Mouse (Mus musculus) ovary, adult 10 weeks (tissue): ENCODE data around the gene Hist1h3f. TPM values are rescaled to one million over a fixed set of nuclear protein-coding genes. Genes with fewer than 3 reads are reported as not detected.

Experiments used
- polyA plus RNA-seq: library from polyadenylated mRNA; stranded (reverse); fragments of 350-450 nt; fragmentation: Illumina TruSeq; extraction: RNeasy Lipid Tissue Mini Kit (QIAGEN cat#74804); gene quantifications from one replicate; pipeline ENCODE4 v1.2.3, GENCODE M21; 2014

Hist1h3f gene
- polyA plus RNA-seq, 1 experiment from 2014 or later: not detected

Other genes with a start within 250 kb of the Hist1h3f start
- 155 TPM for gene Zfp322a, start 174.8 kb upstream of the Hist1h3f start, polyA plus RNA-seq
- gene Abt1, start 120.2 kb upstream of the Hist1h3f start, polyA plus RNA-seq: 3.4 TPM
- 0.17 TPM for gene Btn1a1, start 78.2 kb upstream of the Hist1h3f start, polyA plus RNA-seq
- not detected for gene Btn2a2, start 55.2 kb upstream of the Hist1h3f start, polyA plus RNA-seq
- not detected for gene Hist1h4h, start 13.0 kb upstream of the Hist1h3f start, polyA plus RNA-seq
- not detected for gene Hist1h2af, start 10.1 kb upstream of the Hist1h3f start, polyA plus RNA-seq
- not detected for gene Hist1h3g, start 8.6 kb upstream of the Hist1h3f start, polyA plus RNA-seq
- gene Hist1h2bh, start 660 bp upstream of the Hist1h3f start, polyA plus RNA-seq: 1.00 TPM
- gene Hist1h4f, start 7.6 kb downstream of the Hist1h3f start, polyA plus RNA-seq: not detected
- gene Hist1h1d, start 9.2 kb downstream of the Hist1h3f start, polyA plus RNA-seq: 0.14 TPM
- not detected for gene Hist1h3e, start 18.3 kb downstream of the Hist1h3f start, polyA plus RNA-seq
- gene Hist1h2ae, start 27.2 kb downstream of the Hist1h3f start, polyA plus RNA-seq: 0.80 TPM
- not detected for gene Hist1h2bg, start 27.3 kb downstream of the Hist1h3f start, polyA plus RNA-seq
- not detected for gene Hist1h2bf, start 30.1 kb downstream of the Hist1h3f start, polyA plus RNA-seq
- not detected for gene Hist1h2ad, start 30.3 kb downstream of the Hist1h3f start, polyA plus RNA-seq
- gene Hist1h3d, start 31.7 kb downstream of the Hist1h3f start, polyA plus RNA-seq: 0.37 TPM
- gene Hist1h4d, start 37.5 kb downstream of the Hist1h3f start, polyA plus RNA-seq: 0.57 TPM
- 3.4 TPM for gene Hist1h2be, start 77.1 kb downstream of the Hist1h3f start, polyA plus RNA-seq
- gene Hist1h1e, start 78.5 kb downstream of the Hist1h3f start, polyA plus RNA-seq: 0.40 TPM
- 0.83 TPM for gene Hist1h2ac, start 139.9 kb downstream of the Hist1h3f start, polyA plus RNA-seq
- 68.0 TPM for gene Hist1h2bc, start 140.1 kb downstream of the Hist1h3f start, polyA plus RNA-seq
- not detected for gene Hist1h1t, start 151.8 kb downstream of the Hist1h3f start, polyA plus RNA-seq
- not detected for gene Hist1h4c, start 154.4 kb downstream of the Hist1h3f start, polyA plus RNA-seq
- 24.7 TPM for gene Hfe, start 166.8 kb downstream of the Hist1h3f start, polyA plus RNA-seq
- gene Hist1h1c, start 194.8 kb downstream of the Hist1h3f start, polyA plus RNA-seq: 9.9 TPM
- gene Hist1h3c, start 201.6 kb downstream of the Hist1h3f start, polyA plus RNA-seq: not detected
- not detected for gene Hist1h2bb, start 202.7 kb downstream of the Hist1h3f start, polyA plus RNA-seq
- not detected for gene Hist1h2ab, start 207.1 kb downstream of the Hist1h3f start, polyA plus RNA-seq
- gene Hist1h3b, start 208.2 kb downstream of the Hist1h3f start, polyA plus RNA-seq: not detected
- not detected for gene Hist1h4b, start 213.0 kb downstream of the Hist1h3f start, polyA plus RNA-seq
- not detected for gene Hist1h4a, start 217.2 kb downstream of the Hist1h3f start, polyA plus RNA-seq
- not detected for gene Hist1h3a, start 218.3 kb downstream of the Hist1h3f start, polyA plus RNA-seq
- not detected for gene Hist1h1a, start 219.6 kb downstream of the Hist1h3f start, polyA plus RNA-seq
- gene Trim38, start 225.9 kb downstream of the Hist1h3f start, polyA plus RNA-seq: not detected